Mouse (Mus musculus): ENCODE results near the gene Adcy5. TPM values are rescaled to one million over a fixed set of nuclear protein-coding genes. Genes with fewer than 3 reads are reported as not detected.

Gene Adcy5
- total RNA-seq, 2 experiments from 2014 or later, result 81.7 to 99.9 TPM

Other genes starting within 250 kb of the Adcy5 start
- 10 to 100 TPM; 26.1 to 41.7 TPM for gene Hacd2, start 132.4 kb upstream of the Adcy5 start, total RNA-seq (2021)
- gene Sec22a, start 209.0 kb downstream of the Adcy5 start, total RNA-seq (2021), result 10 to 100 TPM; 18.7 to 21.0 TPM